Mouse (Mus musculus): ENCODE measurements around the gene Nt5dc1.

GRCm38 (mm10) chr10:34317217-34317606, 101.1 kb downstream of the Nt5dc1 start:
- no peak for TF ChIP-seq TAL1 (IDR thresholded peaks at IDR 0.05; ENCODE audit: low read length)
- no peak for TF ChIP-seq GATA1 (IDR thresholded peaks at IDR 0.05; ENCODE audit: low read length)

All from erythroblast, embryonic 14.5 days (primary cell).